Mouse (Mus musculus) adipocyte (in vitro differentiated cells): Measurements from ENCODE around the gene Rps6kb2.

ENCODE experiments used
- DNase-seq: peaks from one replicate; pipeline ENCODE4 v3.0.0-alpha.2; 2016; ENCODE audit warnings: low spot score

Gene Rps6kb2

GRCm38 (mm10) chr19:4189051-4189620, 26.0 kb upstream of the Rps6kb2 start:
- DNase-seq: no peak

- DNase-seq: no peak
These were observed 24.1 kb upstream of the Rps6kb2 start for GRCm38 (mm10) chr19:4187303-4187702.

- no peak for DNase-seq
These were observed 22.1 kb upstream of the Rps6kb2 start for GRCm38 (mm10) chr19:4184976-4185975.

- DNase-seq: no peak
These were observed 20.5 kb upstream of the Rps6kb2 start for GRCm38 (mm10) chr19:4183689-4184088.

GRCm38 (mm10) chr19:4181892-4182291, 18.7 kb upstream of the Rps6kb2 start:
- peak; percentile 51 for DNase-seq

GRCm38 (mm10) chr19:4180411-4180810, 17.3 kb upstream of the Rps6kb2 start:
- no peak for DNase-seq

- no peak for DNase-seq
These were observed 12.3 kb upstream of the Rps6kb2 start, which contains the start of gene Carns1 for GRCm38 (mm10) chr19:4175368-4175947. Gene Carns1 (minus strand): TSS chr19:4175479.

- DNase-seq: no peak
These were observed 9.8 kb upstream of the Rps6kb2 start for GRCm38 (mm10) chr19:4172925-4173324.

GRCm38 (mm10) chr19:4171393-4172290, 8.5 kb upstream of the Rps6kb2 start:
- no peak for DNase-seq

- DNase-seq: no peak
These were observed 7.7 kb upstream of the Rps6kb2 start for GRCm38 (mm10) chr19:4170723-4171392.

- no peak for DNase-seq
These were observed 6.7 kb upstream of the Rps6kb2 start for GRCm38 (mm10) chr19:4169810-4170209.

GRCm38 (mm10) chr19:4169378-4169784, 6.2 kb upstream of the Rps6kb2 start:
- peak; percentile 98 for DNase-seq

GRCm38 (mm10) chr19:4166678-4167476, 3.7 kb upstream of the Rps6kb2 start:
- DNase-seq: peak; percentile 55

GRCm38 (mm10) chr19:4164721-4165120, 1.6 kb upstream of the Rps6kb2 start:
- DNase-seq: no peak

- no peak for DNase-seq
These were observed 946 bp upstream of the Rps6kb2 start for GRCm38 (mm10) chr19:4164100-4164499.

- DNase-seq: no peak
These were observed 361 bp upstream of the Rps6kb2 start for GRCm38 (mm10) chr19:4163543-4163887.

GRCm38 (mm10) chr19:4159049-4159448, 4.1 kb downstream of the Rps6kb2 start:
- DNase-seq: no peak

GRCm38 (mm10) chr19:4156771-4157170, 6.4 kb downstream of the Rps6kb2 start:
- DNase-seq: no peak

- no peak for DNase-seq
These were observed 7.0 kb downstream of the Rps6kb2 start for GRCm38 (mm10) chr19:4156073-4156579.
